Mouse (Mus musculus) bone marrow, adult 2 months (tissue): ENCODE measurements at regions not wholly inside any gene's neighbourhood (a gene's known extent, or its start where the extent isn't known, plus 50 kb on each side); places are given as distances from the start of the nearest gene placed in this dataset.

Source experiments
- CTCF ChIP-seq: fragments of 200-500 bp; IDR thresholded peaks from 2 replicates; pipeline ENCODE4 v1.5.1; 2011; ENCODE audit warnings: low read length, control low read depth; ENCODE audit not compliant: control insufficient read depth, insufficient read depth
- POLR2A ChIP-seq: fragments of 200-500 bp; IDR thresholded peaks from 2 replicates; pipeline ENCODE4 v1.6.1; 2011; ENCODE audit warnings: low read depth, mild to moderate bottlenecking, control low read depth, low read length, borderline replicate concordance; ENCODE audit not compliant: control insufficient read depth

- TF ChIP-seq POLR2A (no peak), CTCF (no peak)
Observed at GRCm38 (mm10) chr3:60334133-60334532, 138.5 kb upstream of the Mbnl1 start.
